Mouse (Mus musculus) olfactory bulb, adult 2 months (tissue): ENCODE results near the gene Sh3kbp1.

Source experiments
- CTCF ChIP-seq: fragments of 200-500 bp; IDR thresholded peaks from 2 replicates; pipeline ENCODE4 v1.5.1; 2012; ENCODE audit warnings: low read depth, mild to moderate bottlenecking, low read length, moderate library complexity; ENCODE audit not compliant: insufficient read depth
- POLR2A ChIP-seq: fragments of 200-500 bp; IDR thresholded peaks from 2 replicates; pipeline ENCODE4 v1.6.1; 2012; ENCODE audit warnings: mild to moderate bottlenecking, low read depth, low read length, moderate library complexity; ENCODE audit not compliant: insufficient read depth

GRCm38 (mm10) chrX:159647564-159647963, 20.5 kb downstream of the Sh3kbp1 start:
- no peak for TF ChIP-seq POLR2A
- no peak for TF ChIP-seq CTCF
